Mouse (Mus musculus): ENCODE measurements around the gene Rad18. TPM values are rescaled to one million over a fixed set of nuclear protein-coding genes. Genes with fewer than 3 reads are reported as not detected.

Rad18 gene
- total RNA-seq, 4 experiments from 2014 or later = 1.6 to 2.4 (median 1.8) TPM

- no peak for DNase-seq (ENCODE audit: low spot score)
Measured at GRCm38 (mm10) chr6:112684065-112684464, 12.4 kb downstream of the Rad18 start.

- no peak for DNase-seq (ENCODE audit: low spot score)
Measured at GRCm38 (mm10) chr6:112632071-112632470, 64.4 kb downstream of the Rad18 start.

DNA sequence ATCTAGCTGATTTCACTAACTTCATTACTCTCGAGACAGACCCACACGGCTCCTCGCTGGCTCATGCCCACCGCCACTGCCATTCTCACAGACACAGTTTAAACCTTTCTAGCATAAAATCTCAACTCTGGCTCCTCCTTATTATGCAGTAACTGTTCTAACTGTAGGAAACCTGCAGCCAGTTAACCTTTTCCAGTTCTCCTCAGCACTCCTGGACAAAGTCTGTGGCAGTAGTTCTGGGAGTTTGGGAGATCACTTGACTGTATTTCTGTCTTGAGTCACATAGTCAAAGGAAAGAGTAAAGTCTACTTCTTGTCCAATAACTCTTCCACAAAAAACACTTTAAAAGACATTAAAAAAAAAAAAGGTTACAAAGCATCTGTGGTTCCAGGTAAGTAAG, 66.2 kb downstream of the Rad18 start:
- DNase-seq (ENCODE audit: low spot score) = no peak

DNA sequence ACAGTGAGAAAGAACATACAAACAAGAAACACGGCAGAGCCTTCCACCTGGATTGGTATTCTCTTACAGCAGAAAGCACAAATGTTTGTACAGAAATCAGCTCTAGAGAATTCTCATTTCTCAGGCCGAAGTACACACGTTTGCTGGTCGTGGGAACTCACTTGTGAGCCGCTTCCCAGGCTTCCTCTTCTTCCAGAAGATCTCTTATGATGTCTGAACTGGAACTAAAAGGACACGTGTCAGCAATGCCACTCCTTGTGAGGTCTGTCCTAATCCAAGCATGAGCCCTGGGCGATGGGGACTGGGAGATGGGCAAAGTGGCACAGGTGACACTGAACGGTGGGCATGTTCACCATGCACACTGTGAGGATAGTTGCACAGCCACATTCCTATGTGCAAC, 68.2 kb downstream of the Rad18 start:
- DNase-seq (ENCODE audit: low spot score) = no peak

DNA sequence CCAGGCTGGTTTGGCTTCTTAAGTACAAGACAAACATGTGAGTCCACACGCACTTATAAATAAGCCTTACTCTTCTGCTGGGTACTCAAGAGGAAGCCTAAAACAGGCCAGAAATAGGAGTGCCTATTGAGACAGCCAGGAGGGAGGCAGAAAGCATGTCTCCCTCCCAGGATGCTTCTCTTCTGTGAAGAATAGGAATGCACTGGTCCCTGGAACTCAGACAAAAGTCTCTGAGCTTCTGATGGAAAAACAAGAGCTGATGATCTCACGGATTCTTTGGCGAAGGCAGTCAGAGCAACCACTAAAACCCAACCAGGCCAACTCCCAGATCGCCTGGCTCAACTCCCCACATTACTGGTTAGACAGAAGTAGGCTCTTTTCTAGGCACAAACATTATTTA, 74.2 kb downstream of the Rad18 start:
- no peak for DNase-seq (ENCODE audit: low spot score)

DNA sequence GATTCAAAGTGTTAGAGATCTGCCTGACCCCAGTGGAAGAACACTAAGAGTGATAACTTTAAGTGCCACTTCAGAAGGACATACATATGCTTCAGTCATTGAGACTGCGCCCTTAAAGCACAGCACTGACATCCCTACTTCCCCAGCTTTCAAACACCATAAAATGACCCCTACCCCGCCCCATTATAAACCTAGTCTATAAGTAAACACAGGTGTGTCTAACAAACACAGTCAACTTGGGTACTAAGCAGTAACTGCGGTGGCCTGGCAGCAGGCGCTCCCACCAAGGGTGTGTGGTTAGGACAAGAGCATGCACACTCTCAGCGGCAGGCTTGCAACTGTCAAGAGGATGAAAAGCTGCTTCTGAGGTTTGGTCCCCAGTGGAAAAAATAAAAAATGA, 76.5 kb downstream of the Rad18 start:
- DNase-seq (ENCODE audit: low spot score) = no peak

GRCm38 (mm10) chr6:112617728-112618318, 78.7 kb downstream of the Rad18 start:
- DNase-seq (ENCODE audit: low spot score) = no peak

GRCm38 (mm10) chr6:112609027-112609426, 87.5 kb downstream of the Rad18 start:
- no peak for DNase-seq (ENCODE audit: low spot score)

DNA sequence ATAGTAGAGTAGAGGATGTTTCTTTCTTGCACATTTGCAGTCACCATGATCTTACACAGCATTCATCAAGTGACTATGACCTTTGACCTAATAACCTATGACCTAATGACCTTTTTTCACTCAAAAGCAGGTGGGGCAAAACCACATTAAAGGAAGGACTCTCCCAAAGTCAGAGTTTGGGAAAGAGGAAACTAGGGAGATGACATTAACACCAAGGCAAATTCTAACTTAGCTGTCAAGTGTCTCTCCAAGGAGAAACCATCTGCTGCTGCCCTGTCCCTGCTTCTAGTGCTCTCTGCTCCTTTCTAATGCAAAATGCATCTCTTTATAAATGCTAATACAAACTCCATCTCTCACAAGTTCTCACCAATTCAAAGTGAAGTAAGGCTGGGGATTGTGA, 92.6 kb downstream of the Rad18 start:
- no peak for DNase-seq (ENCODE audit: low spot score)

- no peak for DNase-seq (ENCODE audit: low spot score)
Measured at GRCm38 (mm10) chr6:112594971-112595370, 101.5 kb downstream of the Rad18 start.

DNA sequence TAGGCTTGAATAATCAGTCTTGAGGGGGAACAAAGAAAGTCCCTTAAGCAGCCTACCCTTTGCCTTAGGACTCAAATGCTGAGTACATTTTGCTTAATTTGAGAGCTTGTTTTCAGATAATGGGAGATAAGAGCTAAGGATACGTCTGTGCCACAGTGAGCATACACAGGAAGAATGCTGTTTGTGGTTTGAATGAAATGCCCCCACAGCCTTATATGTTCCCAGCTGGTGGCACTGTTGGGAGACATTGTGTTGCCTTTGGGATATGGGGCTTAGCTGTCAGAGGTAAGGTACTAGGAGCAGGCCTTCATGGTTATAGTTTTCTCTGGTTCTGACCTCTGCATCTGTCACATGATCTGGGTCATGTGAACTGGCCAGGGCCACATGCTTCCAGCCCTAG, 108.6 kb downstream of the Rad18 start:
- no peak for DNase-seq (ENCODE audit: low spot score)

- DNase-seq (ENCODE audit: low spot score) = no peak
Measured at GRCm38 (mm10) chr6:112586999-112587398, 109.5 kb downstream of the Rad18 start.

DNA sequence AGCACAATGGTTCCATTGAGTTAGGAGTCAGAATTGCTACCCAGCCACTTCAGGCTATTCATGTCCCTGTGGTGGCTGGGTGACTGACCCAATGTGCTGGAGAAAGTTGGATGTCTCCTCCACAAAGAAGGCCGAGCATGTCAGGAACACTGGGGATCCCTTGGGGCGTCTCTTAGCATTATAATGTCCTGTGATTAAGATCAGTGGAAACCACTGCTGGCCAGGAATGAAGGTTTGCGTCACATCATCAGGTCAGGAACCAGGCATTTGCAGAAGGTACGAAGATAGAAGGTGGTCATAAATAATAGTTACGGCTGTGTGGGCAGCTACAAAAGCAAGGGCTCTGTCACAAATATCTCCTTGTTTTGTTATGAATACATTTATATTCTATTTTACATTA, 111.5 kb downstream of the Rad18 start:
- no peak for DNase-seq (ENCODE audit: low spot score)

DNA sequence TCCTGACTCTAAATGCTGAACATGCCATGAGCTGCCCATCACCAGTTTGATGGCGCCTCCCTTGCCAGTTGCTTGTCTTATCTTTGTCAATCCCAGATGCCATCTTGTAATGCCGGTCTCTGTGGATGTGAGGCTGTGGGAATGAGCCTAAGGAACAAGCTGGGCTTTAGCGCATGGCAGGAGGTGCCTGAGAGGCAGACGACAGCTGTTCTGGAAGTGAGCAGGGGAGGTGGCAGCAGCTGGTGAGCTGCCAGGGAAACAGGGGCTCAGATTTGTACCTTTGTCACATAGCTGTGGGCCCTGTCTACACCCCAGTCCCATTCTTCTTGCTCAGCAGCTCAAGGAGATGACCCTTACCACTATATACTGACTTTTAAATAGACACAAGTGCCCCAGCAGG, 114.5 kb downstream of the Rad18 start:
- no peak for DNase-seq (ENCODE audit: low spot score)

DNA sequence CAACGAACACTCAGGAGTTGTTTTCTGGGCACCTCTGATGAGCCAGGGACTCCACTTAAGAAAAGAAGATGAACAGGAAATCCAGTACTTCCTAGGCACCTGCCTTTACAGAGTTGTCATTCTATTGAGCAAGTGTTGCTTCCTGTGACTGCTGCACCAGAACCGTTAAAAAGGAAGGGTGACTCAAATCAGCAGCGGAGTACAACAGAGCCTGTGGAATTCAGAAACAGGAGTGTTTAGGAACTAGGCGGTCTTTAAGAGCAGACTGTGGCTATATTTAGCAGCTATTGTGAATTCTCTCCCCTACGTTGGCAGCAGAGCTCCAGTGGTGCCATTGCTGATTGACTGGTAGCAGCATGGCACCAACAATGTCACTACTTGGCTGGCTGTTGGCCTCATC, 119.3 kb downstream of the Rad18 start:
- DNase-seq (ENCODE audit: low spot score) = no peak

DNA sequence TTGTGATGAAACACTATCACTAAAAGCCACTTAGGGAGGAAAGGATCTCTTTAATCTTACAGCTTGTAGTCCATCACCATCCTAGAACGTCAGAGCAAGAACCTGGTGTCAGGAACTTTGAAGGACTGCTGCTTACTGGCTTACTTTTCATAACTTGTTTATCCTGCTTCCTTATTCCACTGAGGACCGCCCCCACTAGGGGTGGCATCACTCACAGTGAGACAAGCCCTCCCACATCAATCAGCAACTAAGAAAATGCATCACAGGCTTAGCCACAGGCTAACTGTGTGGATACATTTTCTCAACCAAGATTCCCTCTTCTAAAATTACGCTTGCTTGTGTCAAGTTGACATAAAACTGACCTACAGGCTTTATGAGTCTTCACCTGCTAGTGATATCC, 121.9 kb downstream of the Rad18 start:
- no peak for DNase-seq (ENCODE audit: low spot score)

GRCm38 (mm10) chr6:112570413-112570812, 126.1 kb downstream of the Rad18 start:
- DNase-seq (ENCODE audit: low spot score) = no peak

Other genes starting within 250 kb of the Rad18 start
- 10 to 100 TPM; 68.1 to 83.6 (median 71.9) TPM for gene Cav3, start 237.2 kb downstream of the Rad18 start, total RNA-seq (2022)
- gene Oxtr, start 206.7 kb downstream of the Rad18 start, total RNA-seq (2022) = under 1 TPM; 0.22 to 0.34 (median 0.23) TPM

Data from heart, adult 8-10 months (tissue).